Mouse (Mus musculus) liver, adult 2 months (tissue): ENCODE measurements around the gene Zzz3.

Experiments
- CTCF ChIP-seq: fragments of 200-500 bp; IDR thresholded peaks from 2 replicates; pipeline ENCODE4 v1.5.1; 2011; ENCODE audit warnings: low read depth, low read length, control low read depth
- POLR2A ChIP-seq: fragments of 200-500 bp; IDR thresholded peaks from 2 replicates; pipeline ENCODE4 v1.6.1; 2011; ENCODE audit warnings: low read length, control low read depth; ENCODE audit not compliant: insufficient read depth; ENCODE audit errors: extremely low read depth

GRCm38 (mm10) chr3:152444114-152444513 lies 48.8 kb downstream of the Zzz3 start:
- no peak for TF ChIP-seq CTCF
- no peak for TF ChIP-seq POLR2A
